Mouse (Mus musculus): ENCODE measurements around the gene H2-T24. TPM values are rescaled to one million over a fixed set of nuclear protein-coding genes. Genes with fewer than 3 reads are reported as not detected.
"Not testable (repeated sequence)": the region's sequence is repeated elsewhere in the genome, so short reads cannot be mapped to it uniquely, and the experiment has no call there.

H2-T24 gene
- polyA plus RNA-seq, 1 experiment from 2014 or later, result 4.0 TPM

GRCm38 (mm10) chr17:36031583-36032331, 11.4 kb upstream of the H2-T24 start:
- not testable (repeated sequence) for H3K9me3 ChIP-seq (replicated peaks); H3K4me1 ChIP-seq; H3K36me3 ChIP-seq; H3K27ac ChIP-seq
- 2% methylated on average over 40 of the region's 40 CpGs for WGBS
- H3K4me3 ChIP-seq, result peak overlapping the region; percentile 52
- DNase-seq (ENCODE audit: low spot score), result peak; percentile 46
- H3K27me3 ChIP-seq (ENCODE audit: low read depth, poor library complexity, severe bottlenecking), result peaks cover 28% of the 10 kb centered on the region

GRCm38 (mm10) chr17:36030703-36031582, 10.6 kb upstream of the H2-T24 start:
- not testable (repeated sequence) for H3K36me3 ChIP-seq; H3K27ac ChIP-seq; DNase-seq (ENCODE audit: low spot score); H3K9me3 ChIP-seq (replicated peaks); H3K4me1 ChIP-seq; H3K4me3 ChIP-seq
- H3K27me3 ChIP-seq (ENCODE audit: low read depth, poor library complexity, severe bottlenecking), result peaks cover 28% of the 10 kb centered on the region
- 47% methylated on average over 8 of the region's 8 CpGs for WGBS

DNA sequence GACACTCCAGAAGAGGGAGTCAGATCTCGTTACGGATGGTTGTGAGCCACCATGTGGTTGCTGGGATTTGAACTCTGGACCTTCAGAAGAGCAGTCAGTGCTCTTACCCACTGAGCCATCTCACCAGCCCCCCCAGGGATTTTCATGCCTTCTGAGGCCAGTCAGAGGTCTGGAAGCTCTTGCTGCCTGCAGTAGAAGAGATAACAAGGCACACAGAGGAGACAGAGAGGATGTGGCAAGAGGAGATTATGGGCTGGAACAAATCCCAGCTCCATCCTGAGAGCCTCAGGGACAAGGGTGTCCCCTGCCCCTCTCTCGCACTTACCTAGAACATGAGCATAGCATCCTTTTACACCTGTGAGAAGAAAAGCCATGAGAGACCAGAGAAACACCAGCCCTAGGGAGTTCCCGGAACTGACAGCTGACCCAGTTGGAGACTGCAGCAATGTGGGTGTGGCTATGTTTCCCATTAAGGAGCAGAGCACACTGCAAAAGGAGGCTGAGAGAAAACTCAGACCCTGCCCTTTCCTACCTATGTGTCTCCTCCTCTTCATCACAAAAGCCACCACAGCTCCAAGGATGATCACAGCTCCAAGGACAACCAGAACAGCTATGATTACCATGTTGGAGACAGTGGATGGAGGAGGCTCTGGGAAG, 9.8 kb upstream of the H2-T24 start:
- not testable (repeated sequence) for H3K4me1 ChIP-seq; DNase-seq (ENCODE audit: low spot score); H3K27ac ChIP-seq; H3K9me3 ChIP-seq (replicated peaks); H3K36me3 ChIP-seq; H3K4me3 ChIP-seq
- H3K27me3 ChIP-seq (ENCODE audit: low read depth, poor library complexity, severe bottlenecking), result peaks cover 28% of the 10 kb centered on the region
- 74% methylated on average over 4 of the region's 4 CpGs for WGBS

- Histone ChIP-seq H3K9me3 (replicated peaks) (no peaks in the 10 kb centered on the region), H3K27ac (no peak overlapping the region), H3K27me3 (ENCODE audit: low read depth, poor library complexity, severe bottlenecking) (peaks cover 28% of the 10 kb centered on the region), H3K4me1 (peaks cover 9% of the 10 kb centered on the region), H3K36me3 (no peaks in the 10 kb centered on the region), H3K4me3 (no peak overlapping the region)
- DNase-seq (ENCODE audit: low spot score), result no peak
- 87% methylated on average over 7 of the region's 7 CpGs for WGBS
These were observed 8.7 kb upstream of the H2-T24 start for GRCm38 (mm10) chr17:36028879-36029619.

- Histone ChIP-seq H3K4me1 (peaks cover 9% of the 10 kb centered on the region), H3K4me3 (no peak overlapping the region), H3K27me3 (ENCODE audit: low read depth, poor library complexity, severe bottlenecking) (peaks cover 26% of the 10 kb centered on the region), H3K9me3 (replicated peaks) (no peaks in the 10 kb centered on the region), H3K27ac (no peak overlapping the region), H3K36me3 (no peaks in the 10 kb centered on the region)
- no peak for DNase-seq (ENCODE audit: low spot score)
- 98% methylated on average over 4 of the region's 4 CpGs for WGBS
These were observed 7.3 kb upstream of the H2-T24 start for GRCm38 (mm10) chr17:36027663-36028062.

DNA sequence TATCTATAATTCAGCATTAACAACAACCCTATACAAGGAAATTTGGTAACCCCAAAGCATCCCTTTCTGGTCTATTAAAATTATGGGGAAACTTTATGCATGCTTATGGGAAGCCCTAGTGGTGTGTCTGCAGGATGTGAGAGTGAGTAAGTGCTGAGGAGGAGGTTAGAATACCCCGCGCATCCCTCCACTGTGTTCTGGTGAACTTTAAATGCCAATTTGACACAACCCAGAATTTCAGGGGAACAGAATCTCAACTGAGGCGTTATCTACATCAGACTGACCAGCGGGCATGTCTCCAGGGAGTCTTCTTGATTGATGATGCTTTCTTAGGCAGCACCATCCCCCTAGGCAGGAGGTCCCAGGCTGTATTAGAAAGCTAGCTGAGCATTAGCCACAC, 5.5 kb upstream of the H2-T24 start:
- 69% methylated on average over 4 of the region's 4 CpGs for WGBS
- DNase-seq (ENCODE audit: low spot score), result no peak
- H3K27ac ChIP-seq, result no peak overlapping the region
- H3K27me3 ChIP-seq (ENCODE audit: low read depth, poor library complexity, severe bottlenecking), result peaks cover 9% of the 10 kb centered on the region
- no peaks in the 10 kb centered on the region for H3K36me3 ChIP-seq
- H3K9me3 ChIP-seq (replicated peaks), result no peaks in the 10 kb centered on the region
- no peak overlapping the region for H3K4me3 ChIP-seq
- no peaks in the 10 kb centered on the region for H3K4me1 ChIP-seq

- no peak overlapping the region for H3K4me3 ChIP-seq
- no peaks in the 10 kb centered on the region for H3K9me3 ChIP-seq (replicated peaks)
- no peaks in the 10 kb centered on the region for H3K36me3 ChIP-seq
- no peak overlapping the region for H3K27ac ChIP-seq
- 78% methylated on average over 5 of the region's 5 CpGs for WGBS
- 0 out of 2 replicates have a peak, but pooled peaks cover 2% of the 10 kb centered on the region for H3K27me3 ChIP-seq (ENCODE audit: low read depth, poor library complexity, severe bottlenecking)
- DNase-seq (ENCODE audit: low spot score), result no peak
- peaks cover 4% of the 10 kb centered on the region for H3K4me1 ChIP-seq
These were observed 4.8 kb upstream of the H2-T24 start for GRCm38 (mm10) chr17:36025197-36025596.

- no peak overlapping the region for H3K27ac ChIP-seq
- H3K9me3 ChIP-seq (replicated peaks), result no peaks in the 10 kb centered on the region
- no peaks in the 10 kb centered on the region for H3K27me3 ChIP-seq (ENCODE audit: low read depth, poor library complexity, severe bottlenecking)
- no peak for DNase-seq (ENCODE audit: low spot score)
- H3K36me3 ChIP-seq, result no peaks in the 10 kb centered on the region
- H3K4me1 ChIP-seq, result peaks cover 4% of the 10 kb centered on the region
- H3K4me3 ChIP-seq, result no peak overlapping the region
- 75% methylated on average over 9 of the region's 9 CpGs for WGBS
These were observed 3.6 kb upstream of the H2-T24 start for GRCm38 (mm10) chr17:36023710-36024654.

DNA sequence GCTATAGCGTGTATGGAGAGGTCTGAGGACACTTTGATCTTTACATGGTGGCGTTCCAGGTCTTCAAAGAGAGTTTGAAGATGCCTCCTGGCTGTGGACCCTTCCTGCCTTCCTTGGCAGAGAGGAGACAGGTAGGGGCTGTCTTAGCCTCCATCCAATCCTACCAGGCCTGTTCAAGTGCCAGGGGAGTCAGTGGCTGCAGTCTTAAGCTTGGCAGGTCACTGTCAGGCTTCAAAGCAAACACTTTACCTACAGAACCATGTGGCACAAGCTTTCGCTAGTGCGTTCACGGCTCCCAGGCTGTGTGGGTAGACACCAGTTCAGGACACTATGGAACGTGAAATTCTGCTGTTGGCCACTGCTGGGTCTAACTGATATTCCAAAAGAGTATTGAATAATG, 2.6 kb upstream of the H2-T24 start:
- H3K27ac ChIP-seq, result no peak overlapping the region
- no peaks in the 10 kb centered on the region for H3K36me3 ChIP-seq
- WGBS, result 88% methylated on average over 6 of the region's 6 CpGs
- H3K4me1 ChIP-seq, result peaks cover 4% of the 10 kb centered on the region
- no peaks in the 10 kb centered on the region for H3K27me3 ChIP-seq (ENCODE audit: low read depth, poor library complexity, severe bottlenecking)
- no peaks in the 10 kb centered on the region for H3K9me3 ChIP-seq (replicated peaks)
- H3K4me3 ChIP-seq, result no peak overlapping the region
- no peak for DNase-seq (ENCODE audit: low spot score)

DNA sequence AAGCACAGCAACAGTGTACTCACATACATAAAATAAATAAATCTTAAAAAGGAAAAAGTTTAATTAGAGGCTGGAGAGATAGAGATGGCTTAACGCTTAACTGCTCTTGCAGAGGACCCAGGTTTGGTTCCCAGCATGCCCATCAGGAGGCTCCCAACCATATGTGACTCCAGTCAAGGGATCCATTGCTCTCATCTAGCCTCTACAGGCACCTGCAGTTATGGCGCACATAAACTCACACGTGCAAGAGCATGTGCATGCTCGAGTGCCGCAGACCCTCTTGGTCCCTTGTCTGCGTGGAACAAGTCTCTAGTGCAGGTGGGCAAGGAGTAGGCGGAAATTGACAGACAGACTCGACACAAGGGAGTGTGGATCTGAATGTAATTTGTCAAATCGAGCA, 1.7 kb upstream of the H2-T24 start:
- Histone ChIP-seq H3K9me3 (replicated peaks) (no peaks in the 10 kb centered on the region), H3K4me3 (no peak overlapping the region), H3K27ac (no peak overlapping the region), H3K36me3 (no peaks in the 10 kb centered on the region), H3K27me3 (ENCODE audit: low read depth, poor library complexity, severe bottlenecking) (no peaks in the 10 kb centered on the region), H3K4me1 (peaks cover 4% of the 10 kb centered on the region)
- WGBS, result 94% methylated on average over 9 of the region's 9 CpGs
- DNase-seq (ENCODE audit: low spot score), result no peak

- Histone ChIP-seq H3K4me3 (no peak overlapping the region), H3K27me3 (ENCODE audit: low read depth, poor library complexity, severe bottlenecking) (no peaks in the 10 kb centered on the region), H3K36me3 (no peaks in the 10 kb centered on the region), H3K27ac (no peak overlapping the region), H3K4me1 (peaks cover 4% of the 10 kb centered on the region), H3K9me3 (replicated peaks) (no peaks in the 10 kb centered on the region)
- no peak for DNase-seq (ENCODE audit: low spot score)
- 92% methylated on average over 1 of the region's 1 CpGs for WGBS
These were observed 949 bp upstream of the H2-T24 start for GRCm38 (mm10) chr17:36021309-36021708.

DNA sequence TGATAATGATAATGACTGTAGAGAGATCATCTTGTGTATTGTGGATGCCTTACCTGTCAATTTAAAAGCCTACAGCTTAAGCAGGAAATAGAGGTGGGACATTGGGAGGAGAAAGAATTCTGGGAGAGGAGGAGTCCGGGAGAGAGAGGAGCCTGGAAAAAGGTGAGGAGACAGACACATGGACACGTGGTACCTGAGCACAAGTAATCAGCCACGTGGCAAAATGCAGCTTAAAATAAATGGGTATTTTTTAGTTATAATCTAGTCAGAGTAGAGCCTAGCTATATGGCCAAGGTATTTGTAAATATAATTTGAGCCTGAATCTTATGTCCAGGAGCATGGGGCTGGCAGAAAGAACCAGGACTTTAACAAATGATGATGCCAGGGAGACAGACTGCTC, 841 bp downstream of the H2-T24 start:
- WGBS, result 80% methylated on average over 3 of the region's 3 CpGs

More for the DNA sequence above, 841 bp downstream of the H2-T24 start:
- DNase-seq (ENCODE audit: low spot score), result no peak
- Histone ChIP-seq H3K9me3 (replicated peaks) (no peaks in the 10 kb centered on the region), H3K4me1 (peaks cover 4% of the 10 kb centered on the region), H3K36me3 (peaks cover 12% of the 10 kb centered on the region), H3K4me3 (no peak overlapping the region), H3K27ac (no peak overlapping the region), H3K27me3 (ENCODE audit: low read depth, poor library complexity, severe bottlenecking) (no peaks in the 10 kb centered on the region)
